Mouse (Mus musculus) splenic B cell, adult 2 months (primary cell): Measurements from ENCODE around the gene Lat2.

Experiments
- DNase-seq: peaks from one replicate; pipeline ENCODE4 v3.0.0-alpha.2; 2011; ENCODE audit warnings: low read depth, low spot score
- H3K27me3 ChIP-seq: 2 replicates; pipeline ENCODE4 v1.6.1; 2012; ENCODE audit warnings: mild to moderate bottlenecking, low read length, moderate library complexity, mixed read lengths; ENCODE audit not compliant: control insufficient read depth, poor library complexity, insufficient read depth, severe bottlenecking
- H3K36me3 ChIP-seq: 2 replicates; pipeline ENCODE4 v1.6.1; 2012; ENCODE audit warnings: mild to moderate bottlenecking, low read length, moderate library complexity, mixed read lengths; ENCODE audit not compliant: control insufficient read depth, poor library complexity, insufficient read depth, severe bottlenecking

Lat2 gene

GRCm38 (mm10) chr5:134593093-134593492, 21.7 kb downstream of the Lat2 start:
- no peaks in the 10 kb centered on the region for H3K27me3 ChIP-seq
- no peak for DNase-seq
- peaks cover 15% of the 10 kb centered on the region for H3K36me3 ChIP-seq

DNA sequence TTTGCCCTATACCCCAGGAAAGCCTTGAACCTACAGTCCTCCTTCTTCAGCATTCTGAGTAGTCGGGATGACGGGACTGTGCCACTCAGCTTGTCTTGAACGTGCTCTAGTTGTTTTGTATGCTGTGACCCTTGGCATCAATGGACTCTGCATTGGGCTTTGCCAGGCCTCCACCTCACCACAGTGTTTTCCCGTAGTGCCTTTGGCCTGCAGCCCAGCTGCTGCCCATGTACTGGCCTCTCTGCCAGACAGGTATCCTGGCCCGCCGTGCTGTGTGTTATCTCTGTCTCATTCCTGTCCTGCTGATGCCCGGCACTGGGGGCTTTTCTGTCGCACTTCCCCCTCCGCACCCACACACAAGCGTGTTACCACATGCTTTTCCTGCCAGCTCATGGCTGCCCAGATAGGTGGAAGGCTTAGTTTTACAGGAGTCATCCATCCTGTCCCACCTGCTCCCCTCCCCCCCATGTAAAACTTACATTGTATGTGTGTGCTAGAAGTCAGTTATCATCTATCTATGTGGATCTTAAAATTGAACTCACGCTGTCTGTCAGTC, 22.7 kb downstream of the Lat2 start:
- peaks cover 18% of the 10 kb centered on the region for H3K36me3 ChIP-seq
- no peaks in the 10 kb centered on the region for H3K27me3 ChIP-seq
- no peak for DNase-seq

GRCm38 (mm10) chr5:134589900-134590299, 24.9 kb downstream of the Lat2 start:
- H3K36me3 ChIP-seq, result peaks cover 14% of the 10 kb centered on the region
- no peak for DNase-seq
- no peaks in the 10 kb centered on the region for H3K27me3 ChIP-seq

DNA sequence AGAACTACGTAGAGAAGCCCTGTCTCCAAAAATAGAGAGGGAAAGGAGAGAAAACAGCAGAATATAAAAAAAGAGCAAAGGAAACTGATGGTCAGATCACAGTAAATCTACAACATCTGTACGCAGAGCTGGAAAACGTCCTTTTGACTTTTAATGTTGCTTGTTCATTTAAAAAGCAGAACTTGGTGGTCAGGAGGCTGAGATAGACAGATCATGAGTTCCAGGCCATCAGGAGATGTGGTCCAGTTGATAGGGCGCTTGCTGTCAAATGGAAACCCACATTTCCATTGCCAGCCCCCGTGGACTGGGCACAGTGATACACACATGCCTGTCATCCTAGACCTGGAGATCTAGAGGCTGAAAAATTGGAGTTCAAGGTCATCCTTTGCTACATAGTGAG, 30.0 kb downstream of the Lat2 start:
- DNase-seq, result peak; percentile 77
- 0 out of 2 replicates have a peak, but pooled peaks cover 10% of the 10 kb centered on the region for H3K36me3 ChIP-seq

DNA sequence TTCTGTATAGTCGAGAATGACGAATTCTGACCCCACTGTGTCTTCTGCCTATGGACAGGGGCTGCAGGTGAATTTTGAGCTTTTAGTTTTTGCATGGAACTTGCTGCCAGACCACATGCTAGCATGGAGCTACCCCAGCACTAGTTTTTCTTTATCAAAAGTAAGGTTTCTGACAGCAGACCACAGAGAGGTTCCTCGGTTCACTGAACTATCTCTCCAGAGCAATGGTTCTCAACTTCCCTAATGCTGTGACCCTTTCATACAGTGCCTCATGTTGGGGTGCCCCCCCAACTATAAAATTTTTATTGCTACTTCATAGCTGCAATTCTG, 31.0 kb downstream of the Lat2 start:
- Histone ChIP-seq H3K27me3 (no peaks in the 10 kb centered on the region), H3K36me3 (0 out of 2 replicates have a peak, but pooled peaks cover 6% of the 10 kb centered on the region)
- peak; percentile 67 for DNase-seq

More for the DNA sequence above, 30.0 kb downstream of the Lat2 start:
- no peaks in the 10 kb centered on the region for H3K27me3 ChIP-seq

- DNase-seq, result peak; percentile 35
- Histone ChIP-seq H3K27me3 (no peaks in the 10 kb centered on the region), H3K36me3 (0 out of 2 replicates have a peak, but pooled peaks cover 4% of the 10 kb centered on the region)
Measured at GRCm38 (mm10) chr5:134583006-134583883, 31.6 kb downstream of the Lat2 start.

DNA sequence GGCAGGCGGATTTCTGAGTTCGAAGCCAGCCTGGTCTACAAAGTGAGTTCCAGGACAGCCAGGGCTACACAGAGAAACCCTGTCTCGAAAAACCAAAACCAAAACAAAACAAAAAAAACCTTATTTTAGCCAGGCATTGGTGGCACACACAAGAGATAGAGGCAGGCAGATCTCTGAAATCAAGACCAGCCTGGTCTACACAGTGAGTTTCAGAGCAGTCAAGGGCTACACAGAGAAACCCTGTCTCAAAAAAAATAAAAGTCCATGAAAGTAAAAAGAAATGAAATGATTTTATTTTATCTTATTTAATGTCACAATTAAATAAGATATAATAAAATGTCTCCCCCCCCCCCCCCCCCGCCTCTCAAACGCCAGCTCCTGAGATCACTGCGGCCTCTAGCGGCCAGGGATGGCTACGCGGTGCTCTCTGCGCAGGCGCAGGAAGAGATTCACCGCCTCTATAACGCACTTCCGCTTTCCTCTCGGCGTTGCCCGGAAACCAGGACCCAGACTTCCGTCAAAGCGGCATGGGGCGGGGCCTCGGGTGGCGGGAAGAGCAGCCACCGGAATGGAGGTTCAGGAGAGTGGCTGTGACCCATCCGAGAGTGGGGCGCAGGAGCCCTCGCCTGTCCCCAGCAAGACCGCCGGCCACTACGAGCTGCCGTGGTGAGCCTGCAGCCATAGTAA, 32.5 kb downstream of the Lat2 start:
- Histone ChIP-seq H3K27me3 (no peaks in the 10 kb centered on the region), H3K36me3 (0 out of 2 replicates have a peak, but pooled peaks cover 2% of the 10 kb centered on the region)
- peak; percentile 98 for DNase-seq

DNA sequence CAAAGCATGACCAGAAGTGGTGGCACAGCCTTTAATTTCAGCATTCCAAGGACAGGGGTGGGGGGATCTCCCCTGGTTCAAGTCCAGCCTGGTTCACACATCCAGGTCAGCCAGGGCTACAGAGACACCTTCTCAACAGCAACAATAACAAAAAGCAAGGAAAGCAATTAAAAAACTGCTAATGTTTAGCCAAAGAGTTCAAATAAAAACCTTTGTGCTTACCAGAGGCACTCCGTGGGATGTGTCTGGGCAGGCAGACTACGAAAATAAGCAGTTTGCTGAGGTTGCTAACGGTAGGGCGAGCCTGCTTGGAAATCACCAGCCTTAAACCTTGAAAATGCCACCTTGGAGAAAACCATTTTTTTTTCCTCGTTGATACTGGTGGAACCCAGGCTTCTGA, 33.7 kb downstream of the Lat2 start, which contains the start of gene Rfc2:
Gene Rfc2, plus strand, starts transcription at position 221 of the 400 bp plus-strand sequence.
- DNase-seq, result no peak
- Histone ChIP-seq H3K36me3 (no peaks in the 10 kb centered on the region), H3K27me3 (no peaks in the 10 kb centered on the region)

GRCm38 (mm10) chr5:134579135-134579534, 35.7 kb downstream of the Lat2 start:
- no peak for DNase-seq
- H3K36me3 ChIP-seq, result no peaks in the 10 kb centered on the region
- no peaks in the 10 kb centered on the region for H3K27me3 ChIP-seq

DNA sequence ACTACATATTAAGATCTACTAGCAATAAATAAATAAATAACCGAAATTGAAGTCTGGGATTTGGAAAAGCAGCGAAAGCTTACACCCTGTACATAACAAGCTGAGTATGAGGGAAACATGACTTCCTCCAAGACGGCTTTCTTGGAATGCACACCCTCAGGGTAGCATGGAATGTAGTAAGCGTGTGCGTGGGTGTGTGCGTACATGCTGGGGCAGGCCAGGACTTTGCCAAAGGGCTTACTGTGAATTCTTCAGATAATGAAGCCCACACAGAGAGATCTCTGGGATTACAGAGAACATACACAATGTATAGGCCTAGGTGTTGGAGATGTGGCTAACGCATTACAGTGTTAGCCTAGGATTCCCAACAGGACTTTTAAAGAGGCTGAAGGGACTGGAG, 37.3 kb downstream of the Lat2 start:
- Histone ChIP-seq H3K36me3 (no peaks in the 10 kb centered on the region), H3K27me3 (no peaks in the 10 kb centered on the region)
- DNase-seq, result no peak

- no peaks in the 10 kb centered on the region for H3K27me3 ChIP-seq
- no peak for DNase-seq
- no peaks in the 10 kb centered on the region for H3K36me3 ChIP-seq
Measured at GRCm38 (mm10) chr5:134576517-134577220, 38.2 kb downstream of the Lat2 start.

GRCm38 (mm10) chr5:134575833-134576232, 39.0 kb downstream of the Lat2 start:
- no peaks in the 10 kb centered on the region for H3K36me3 ChIP-seq
- H3K27me3 ChIP-seq, result no peaks in the 10 kb centered on the region
- DNase-seq, result no peak

DNA sequence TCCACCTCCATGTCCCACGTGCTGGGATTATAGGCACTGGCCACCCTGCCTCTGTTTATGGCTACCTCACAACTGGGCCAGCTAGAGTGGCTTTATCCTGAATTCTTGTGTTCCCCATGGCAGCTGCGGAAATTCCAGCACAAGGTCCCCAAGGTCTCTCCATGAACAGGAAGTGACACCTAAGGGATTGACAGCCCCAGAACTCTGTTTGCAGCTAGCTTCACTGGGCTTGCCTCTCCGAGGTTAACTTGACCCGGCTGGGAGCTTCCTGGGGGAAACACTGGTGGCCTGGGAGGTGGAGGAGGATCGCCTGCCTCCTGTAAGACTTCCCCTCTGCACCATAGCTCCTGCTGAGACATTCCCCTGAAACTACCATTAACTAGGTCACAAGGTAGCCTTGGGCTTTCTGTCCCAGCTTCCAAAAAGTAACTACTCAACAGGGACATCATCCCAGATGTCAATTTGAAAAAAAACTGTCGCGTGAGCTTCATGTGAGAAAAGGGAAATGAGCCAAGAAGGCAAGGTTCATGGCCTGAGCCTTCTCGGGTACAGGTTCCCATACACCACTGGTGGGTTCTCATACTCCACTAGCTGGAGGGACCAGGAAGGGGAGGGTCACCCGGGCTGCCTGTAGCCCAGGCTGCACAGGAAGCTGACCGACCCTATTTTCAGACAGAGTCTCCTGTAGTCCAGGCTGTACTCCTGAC, 42.2 kb downstream of the Lat2 start:
- DNase-seq, result peak; percentile 39
- H3K36me3 ChIP-seq, result no peaks in the 10 kb centered on the region

More for the DNA sequence above, 42.2 kb downstream of the Lat2 start:
- H3K27me3 ChIP-seq, result no peaks in the 10 kb centered on the region
